Mouse (Mus musculus) left cerebral cortex, adult 11 months (tissue): ENCODE measurements around the gene Tmed3.

Source experiments
- DNase-seq: peaks from one replicate; pipeline ENCODE4 v3.0.0; 2022; ENCODE audit warnings: low spot score

Tmed3 gene

GRCm38 (mm10) chr9:89704265-89705196 is at the start of gene Tmed3:
TSS of gene Tmed3 (minus strand) at chr9:89705068.
- peak; percentile 88 for DNase-seq

GRCm38 (mm10) chr9:89740041-89740440 is 35.2 kb upstream of the Tmed3 start:
- DNase-seq: no peak

- peak; percentile 28 for DNase-seq
These were observed 33.4 kb upstream of the Tmed3 start, which contains the start of gene Ankrd34c for GRCm38 (mm10) chr9:89738295-89738694. TSS of gene Ankrd34c (minus strand) at chr9:89738475.

GRCm38 (mm10) chr9:89737888-89738287 is 33.0 kb upstream of the Tmed3 start:
- DNase-seq: no peak

- no peak for DNase-seq
These were observed 32.3 kb upstream of the Tmed3 start for GRCm38 (mm10) chr9:89736932-89737705.

- no peak for DNase-seq
These were observed 2.0 kb upstream of the Tmed3 start for GRCm38 (mm10) chr9:89706906-89707305.

GRCm38 (mm10) chr9:89705197-89705533 is 297 bp upstream of the Tmed3 start:
- no peak for DNase-seq

- DNase-seq: no peak
These were observed 3.9 kb downstream of the Tmed3 start for GRCm38 (mm10) chr9:89700910-89701457.

- no peak for DNase-seq
These were observed 9.7 kb downstream of the Tmed3 start for GRCm38 (mm10) chr9:89695143-89695542.

- no peak for DNase-seq
These were observed 11.2 kb downstream of the Tmed3 start for GRCm38 (mm10) chr9:89693670-89694069.

- no peak for DNase-seq
These were observed 15.7 kb downstream of the Tmed3 start for GRCm38 (mm10) chr9:89689179-89689578.

- peak; percentile 14 for DNase-seq
These were observed 17.2 kb downstream of the Tmed3 start for GRCm38 (mm10) chr9:89687503-89688226.

- no peak for DNase-seq
These were observed 18.6 kb downstream of the Tmed3 start for GRCm38 (mm10) chr9:89686262-89686661.

- DNase-seq: no peak
These were observed 25.9 kb downstream of the Tmed3 start for GRCm38 (mm10) chr9:89678974-89679373.

GRCm38 (mm10) chr9:89674014-89674618 is 30.8 kb downstream of the Tmed3 start:
- peak; percentile 57 for DNase-seq

- DNase-seq: no peak
These were observed 31.5 kb downstream of the Tmed3 start for GRCm38 (mm10) chr9:89673402-89673801.

GRCm38 (mm10) chr9:89669878-89670277 is 35.0 kb downstream of the Tmed3 start:
- DNase-seq: no peak

- DNase-seq: no peak
These were observed 37.4 kb downstream of the Tmed3 start for GRCm38 (mm10) chr9:89667306-89667942.

GRCm38 (mm10) chr9:89650913-89651312 is 54.0 kb downstream of the Tmed3 start:
- DNase-seq: no peak
